Mouse (Mus musculus): Measurements from ENCODE around the gene Spop. TPM values are rescaled to one million over a fixed set of nuclear protein-coding genes. Genes with fewer than 3 reads are reported as not detected.

Gene Spop
- polyA plus RNA-seq, 1 experiment from 2014 or later: 146 TPM

GRCm38 (mm10) chr11:95423505-95423904, 9.6 kb downstream of the Spop start:
- Histone ChIP-seq H3K9ac (ENCODE audit: low read depth, low read length) (no peak overlapping the region), H3K27ac (ENCODE audit: low read depth, low read length) (no peak overlapping the region), H3K36me3 (ENCODE audit: control insufficient read depth, insufficient read depth, low read length) (no peaks in the 10 kb centered on the region), H3K4me2 (replicated peaks; ENCODE audit: low read depth, low read length) (no peak overlapping the region), H3K9me3 (ENCODE audit: control insufficient read depth, low read length) (no peaks in the 10 kb centered on the region), H3K4me3 (ENCODE audit: low read depth, low read length) (no peak overlapping the region), H3K4me1 (replicated peaks; ENCODE audit: control insufficient read depth, insufficient read depth, low read length) (no peaks in the 10 kb centered on the region), H3K27me3 (ENCODE audit: control insufficient read depth, insufficient read depth, low read length) (no peaks in the 10 kb centered on the region)
- DNase-seq (ENCODE audit: low spot score) (no peak), ATAC-seq (ENCODE audit: low FRiP score) (no peak)
- WGBS: 79% methylated on average over 3 of the region's 3 CpGs

- Histone ChIP-seq H3K4me1 (replicated peaks; ENCODE audit: control insufficient read depth, insufficient read depth, low read length) (no peaks in the 10 kb centered on the region), H3K36me3 (ENCODE audit: control insufficient read depth, insufficient read depth, low read length) (no peaks in the 10 kb centered on the region), H3K9ac (ENCODE audit: low read depth, low read length) (no peak overlapping the region), H3K27ac (ENCODE audit: low read depth, low read length) (no peak overlapping the region), H3K9me3 (ENCODE audit: control insufficient read depth, low read length) (no peaks in the 10 kb centered on the region), H3K4me3 (ENCODE audit: low read depth, low read length) (no peak overlapping the region), H3K4me2 (replicated peaks; ENCODE audit: low read depth, low read length) (no peak overlapping the region), H3K27me3 (ENCODE audit: control insufficient read depth, insufficient read depth, low read length) (no peaks in the 10 kb centered on the region)
- ATAC-seq (ENCODE audit: low FRiP score) (no peak), DNase-seq (ENCODE audit: low spot score) (no peak)
- WGBS: 96% methylated on average over 2 of the region's 2 CpGs
Measured at GRCm38 (mm10) chr11:95431344-95431743, 17.5 kb downstream of the Spop start.

GRCm38 (mm10) chr11:95432194-95432593, 18.3 kb downstream of the Spop start:
- DNase-seq (ENCODE audit: low spot score) (peak; percentile 44), ATAC-seq (ENCODE audit: low FRiP score) (no peak)
- H3K9me3 ChIP-seq (ENCODE audit: control insufficient read depth, low read length): no peaks in the 10 kb centered on the region
- no peaks in the 10 kb centered on the region for H3K36me3 ChIP-seq (ENCODE audit: control insufficient read depth, insufficient read depth, low read length)
- H3K4me2 ChIP-seq (replicated peaks; ENCODE audit: low read depth, low read length): no peak overlapping the region
- no peaks in the 10 kb centered on the region for H3K27me3 ChIP-seq (ENCODE audit: control insufficient read depth, insufficient read depth, low read length)
- no peak overlapping the region for H3K27ac ChIP-seq (ENCODE audit: low read depth, low read length)
- no peak overlapping the region for H3K9ac ChIP-seq (ENCODE audit: low read depth, low read length)
- no peaks in the 10 kb centered on the region for H3K4me1 ChIP-seq (replicated peaks; ENCODE audit: control insufficient read depth, insufficient read depth, low read length)
- 88% methylated on average over 2 of the region's 2 CpGs for WGBS
- no peak overlapping the region for H3K4me3 ChIP-seq (ENCODE audit: low read depth, low read length)

- DNase-seq (ENCODE audit: low spot score) (no peak), ATAC-seq (ENCODE audit: low FRiP score) (no peak)
- no peak overlapping the region for H3K4me2 ChIP-seq (replicated peaks; ENCODE audit: low read depth, low read length)
- H3K4me1 ChIP-seq (replicated peaks; ENCODE audit: control insufficient read depth, insufficient read depth, low read length): no peaks in the 10 kb centered on the region
- no peak overlapping the region for H3K27ac ChIP-seq (ENCODE audit: low read depth, low read length)
- H3K9me3 ChIP-seq (ENCODE audit: control insufficient read depth, low read length): no peaks in the 10 kb centered on the region
- no peaks in the 10 kb centered on the region for H3K27me3 ChIP-seq (ENCODE audit: control insufficient read depth, insufficient read depth, low read length)
- WGBS: 25% methylated on average over 2 of the region's 2 CpGs
- H3K4me3 ChIP-seq (ENCODE audit: low read depth, low read length): no peak overlapping the region
- no peak overlapping the region for H3K9ac ChIP-seq (ENCODE audit: low read depth, low read length)
- H3K36me3 ChIP-seq (ENCODE audit: control insufficient read depth, insufficient read depth, low read length): no peaks in the 10 kb centered on the region
Measured at GRCm38 (mm10) chr11:95445371-95445770, 31.5 kb downstream of the Spop start.

DNA sequence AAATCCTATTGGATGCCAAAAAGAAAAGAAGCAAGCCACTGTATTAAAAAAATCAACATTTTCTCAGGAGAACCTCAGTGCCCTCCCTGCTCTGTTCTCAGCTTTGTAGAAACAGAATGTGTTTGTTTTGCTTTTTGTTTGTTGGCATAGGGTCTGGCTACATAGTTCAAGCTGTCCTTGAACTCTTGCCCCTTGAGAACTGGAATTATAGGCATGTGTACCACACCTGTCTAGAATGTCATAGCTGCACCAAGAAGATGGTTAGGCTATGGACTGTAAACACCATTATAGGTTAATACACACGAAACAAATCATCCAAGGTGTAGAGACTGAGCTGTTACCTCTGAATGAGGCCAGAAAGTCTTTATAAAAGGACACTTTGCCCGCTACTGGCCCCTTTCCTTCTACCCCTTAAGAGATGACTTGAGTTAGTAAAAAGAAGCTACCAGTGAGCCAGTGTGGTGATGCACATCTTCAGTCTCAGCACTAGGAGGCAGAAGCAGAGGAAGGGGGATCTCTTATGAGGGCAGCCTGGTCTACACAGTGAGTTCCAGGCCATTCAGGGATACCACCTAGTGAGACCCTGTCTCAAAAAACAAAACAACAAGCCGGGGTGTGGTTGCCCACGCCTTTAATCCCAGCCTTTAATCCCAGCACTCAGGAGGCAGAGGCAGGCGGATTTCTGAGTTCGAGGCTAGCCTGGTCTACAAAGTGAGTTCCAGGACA, 32.9 kb downstream of the Spop start:
- 94% methylated on average over 6 of the region's 6 CpGs for WGBS
- Histone ChIP-seq H3K4me3 (ENCODE audit: low read depth, low read length) (no peak overlapping the region), H3K36me3 (ENCODE audit: control insufficient read depth, insufficient read depth, low read length) (no peaks in the 10 kb centered on the region), H3K9me3 (ENCODE audit: control insufficient read depth, low read length) (no peaks in the 10 kb centered on the region), H3K9ac (ENCODE audit: low read depth, low read length) (no peak overlapping the region), H3K4me1 (replicated peaks; ENCODE audit: control insufficient read depth, insufficient read depth, low read length) (no peaks in the 10 kb centered on the region), H3K27ac (ENCODE audit: low read depth, low read length) (no peak overlapping the region), H3K4me2 (replicated peaks; ENCODE audit: low read depth, low read length) (no peak overlapping the region), H3K27me3 (ENCODE audit: control insufficient read depth, insufficient read depth, low read length) (no peaks in the 10 kb centered on the region)
- ATAC-seq (ENCODE audit: low FRiP score): no peak
- no peak for DNase-seq (ENCODE audit: low spot score)

- Histone ChIP-seq H3K4me3 (ENCODE audit: low read depth, low read length) (no peak overlapping the region), H3K9ac (ENCODE audit: low read depth, low read length) (no peak overlapping the region), H3K36me3 (ENCODE audit: control insufficient read depth, insufficient read depth, low read length) (no peaks in the 10 kb centered on the region), H3K9me3 (ENCODE audit: control insufficient read depth, low read length) (no peaks in the 10 kb centered on the region), H3K27ac (ENCODE audit: low read depth, low read length) (no peak overlapping the region), H3K4me1 (replicated peaks; ENCODE audit: control insufficient read depth, insufficient read depth, low read length) (no peaks in the 10 kb centered on the region), H3K27me3 (ENCODE audit: control insufficient read depth, insufficient read depth, low read length) (no peaks in the 10 kb centered on the region), H3K4me2 (replicated peaks; ENCODE audit: low read depth, low read length) (no peak overlapping the region)
- DNase-seq (ENCODE audit: low spot score) (no peak), ATAC-seq (ENCODE audit: low FRiP score) (no peak)
- WGBS: 84% methylated on average over 3 of the region's 3 CpGs
Measured at GRCm38 (mm10) chr11:95448346-95448745, 34.5 kb downstream of the Spop start.

- Histone ChIP-seq H3K27ac (ENCODE audit: low read depth, low read length) (no peak overlapping the region), H3K27me3 (ENCODE audit: control insufficient read depth, insufficient read depth, low read length) (no peaks in the 10 kb centered on the region), H3K4me2 (replicated peaks; ENCODE audit: low read depth, low read length) (no peak overlapping the region), H3K4me1 (replicated peaks; ENCODE audit: control insufficient read depth, insufficient read depth, low read length) (no peaks in the 10 kb centered on the region), H3K4me3 (ENCODE audit: low read depth, low read length) (no peak overlapping the region), H3K9ac (ENCODE audit: low read depth, low read length) (no peak overlapping the region), H3K9me3 (ENCODE audit: control insufficient read depth, low read length) (no peaks in the 10 kb centered on the region), H3K36me3 (ENCODE audit: control insufficient read depth, insufficient read depth, low read length) (no peaks in the 10 kb centered on the region)
- no peak for ATAC-seq (ENCODE audit: low FRiP score)
- DNase-seq (ENCODE audit: low spot score): no peak
- 71% methylated on average over 8 of the region's 8 CpGs for WGBS
Measured at GRCm38 (mm10) chr11:95455331-95455730, 41.5 kb downstream of the Spop start.

GRCm38 (mm10) chr11:95460872-95461271, 47.0 kb downstream of the Spop start:
- Histone ChIP-seq H3K9me3 (ENCODE audit: control insufficient read depth, low read length) (no peaks in the 10 kb centered on the region), H3K4me3 (ENCODE audit: low read depth, low read length) (no peak overlapping the region), H3K4me1 (replicated peaks; ENCODE audit: control insufficient read depth, insufficient read depth, low read length) (no peaks in the 10 kb centered on the region), H3K4me2 (replicated peaks; ENCODE audit: low read depth, low read length) (no peak overlapping the region), H3K9ac (ENCODE audit: low read depth, low read length) (no peak overlapping the region), H3K27ac (ENCODE audit: low read depth, low read length) (no peak overlapping the region), H3K27me3 (ENCODE audit: control insufficient read depth, insufficient read depth, low read length) (no peaks in the 10 kb centered on the region), H3K36me3 (ENCODE audit: control insufficient read depth, insufficient read depth, low read length) (no peaks in the 10 kb centered on the region)
- ATAC-seq (ENCODE audit: low FRiP score) (no peak), DNase-seq (ENCODE audit: low spot score) (no peak)
- 91% methylated on average over 2 of the region's 2 CpGs for WGBS

GRCm38 (mm10) chr11:95462168-95462567, 48.3 kb downstream of the Spop start:
- Histone ChIP-seq H3K36me3 (ENCODE audit: control insufficient read depth, insufficient read depth, low read length) (no peaks in the 10 kb centered on the region), H3K27me3 (ENCODE audit: control insufficient read depth, insufficient read depth, low read length) (no peaks in the 10 kb centered on the region), H3K27ac (ENCODE audit: low read depth, low read length) (no peak overlapping the region), H3K4me2 (replicated peaks; ENCODE audit: low read depth, low read length) (no peak overlapping the region), H3K4me1 (replicated peaks; ENCODE audit: control insufficient read depth, insufficient read depth, low read length) (no peaks in the 10 kb centered on the region), H3K4me3 (ENCODE audit: low read depth, low read length) (no peak overlapping the region), H3K9ac (ENCODE audit: low read depth, low read length) (no peak overlapping the region), H3K9me3 (ENCODE audit: control insufficient read depth, low read length) (no peaks in the 10 kb centered on the region)
- ATAC-seq (ENCODE audit: low FRiP score) (no peak), DNase-seq (ENCODE audit: low spot score) (no peak)
- WGBS: 99% methylated on average over 3 of the region's 3 CpGs

All from hindbrain, embryonic 11.5 days (tissue).